Mouse (Mus musculus) heart, postnatal 0 days (tissue): ENCODE data around the gene Ttn. TPM values are rescaled to one million over a fixed set of nuclear protein-coding genes. Genes with fewer than 3 reads are reported as not detected.
A peak's percentile ranks its signal among the peaks of the same experiment; 100 is the strongest.

Experiments used
- ATAC-seq: fragments of 200-750 bp; cut with Nextera tagmentation; 2 replicates; pipeline ENCODE4 v1.8.0; 2017; ENCODE audit warnings: low read depth, moderate number of reproducible peaks, moderate library complexity; ENCODE audit not compliant: insufficient read depth
- DNase-seq: peaks from one replicate; pipeline ENCODE4 v3.0.0-alpha.2; 2016; ENCODE audit warnings: low spot score
- H3K27ac ChIP-seq: fragments of 300-500 bp; sonication (generic); 2 replicates; pipeline ENCODE4 v1.5.1; 2014; ENCODE audit warnings: low read depth, mild to moderate bottlenecking
- H3K27me3 ChIP-seq: fragments of 300-500 bp; sonication (generic); 2 replicates; pipeline ENCODE4 v1.6.1; 2014; ENCODE audit warnings: low read length, mixed read lengths; ENCODE audit not compliant: control insufficient read depth, insufficient read depth
- H3K36me3 ChIP-seq: fragments of 300-500 bp; sonication (generic); replicated peaks from 2 replicates; pipeline ENCODE4 v1.6.1; 2014; ENCODE audit warnings: low read length, mixed read lengths; ENCODE audit not compliant: control insufficient read depth, insufficient read depth
- H3K4me1 ChIP-seq: fragments of 300-500 bp; sonication (generic); 2 replicates; pipeline ENCODE4 v1.6.1; 2014; ENCODE audit warnings: antibody characterized with exemption; ENCODE audit not compliant: control insufficient read depth, insufficient read depth
- H3K4me2 ChIP-seq: fragments of 300-500 bp; sonication (generic); 2 replicates; pipeline ENCODE4 v1.6.1; 2014; ENCODE audit warnings: low read depth, mild to moderate bottlenecking, low read length, moderate library complexity
- H3K4me3 ChIP-seq: fragments of 300-500 bp; sonication (generic); 2 replicates; pipeline ENCODE4 v1.5.1; 2014; ENCODE audit warnings: low read depth, low read length
- H3K9ac ChIP-seq: fragments of 300-500 bp; sonication (generic); replicated peaks from 2 replicates; pipeline ENCODE4 v1.6.1; 2014; ENCODE audit warnings: low read depth, low read length, mixed read lengths
- H3K9me3 ChIP-seq: fragments of 300-500 bp; sonication (generic); replicated peaks from 2 replicates; pipeline ENCODE4 v1.6.1; 2016; ENCODE audit warnings: low read length; ENCODE audit not compliant: control insufficient read depth
- CTCF ChIP-seq: IDR thresholded peaks from 2 replicates; pipeline ENCODE4 v1.5.1; 2016; ENCODE audit warnings: antibody characterized with exemption, control low read depth, low read depth
- EP300 ChIP-seq: IDR thresholded peaks from 2 replicates; pipeline ENCODE4 v1.6.1; 2016; ENCODE audit warnings: antibody characterized with exemption, low read depth
- WGBS: fragments of 180-500 bp; shearing (Covaris S2); extraction: QIAGEN DNeasy Blood & Tissue Kit; methylation state at CpG from one replicate; pipeline ENCODE4 v1.1.7; 2014; 5-methylcytosine and 5-hydroxymethylcytosine counted together
- polyA plus RNA-seq: library from polyadenylated mRNA; unstranded; fragments of >200 nt; fragmentation: Nextera tagmentation; extraction: Ambion mirVana; gene quantifications from 2 replicates; pipeline ENCODE4 v1.2.1, GENCODE M21; 2015
- total RNA-seq: library from RNA; depleted of rRNA; stranded (reverse); fragments of >200 nt; gene quantifications from 2 replicates; pipeline ENCODE4 v1.2.3, GENCODE M21; 2014; ENCODE audit warnings: low replicate concordance

Gene Ttn
- total and polyA plus RNA-seq, 2 experiments from 2014 or later, result 700 to 959 TPM

DNA sequence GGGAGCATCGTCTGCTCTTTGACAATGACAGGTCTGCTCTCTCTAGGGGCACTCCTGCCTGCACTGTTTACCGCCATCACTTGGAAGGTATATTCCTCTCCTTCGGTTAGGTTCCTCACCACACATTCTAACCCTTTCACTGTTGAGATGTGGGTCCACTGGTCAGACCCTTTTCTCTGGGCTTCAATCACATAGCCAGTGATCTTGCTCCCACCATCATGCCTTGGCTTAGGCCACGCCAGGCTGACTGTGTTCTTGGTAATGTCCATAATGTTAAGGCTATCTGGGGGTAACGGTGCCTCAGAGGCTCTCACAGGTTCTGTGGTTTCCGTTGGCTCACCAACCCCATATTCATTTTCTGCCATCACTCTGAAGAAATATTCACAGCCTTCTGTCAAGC is 230.4 kb downstream of the Ttn start:
- WGBS, result 82% methylated on average over 6 of the region's 6 CpGs
- TF ChIP-seq EP300 (no peak), CTCF (no peak)
- Histone ChIP-seq H3K27me3 (no peaks in the 10 kb centered on the region), H3K4me2 (no peak overlapping the region), H3K4me1 (no peaks in the 10 kb centered on the region), H3K9ac (no peak overlapping the region), H3K27ac (no peak overlapping the region), H3K36me3 (peaks cover 97% of the 10 kb centered on the region), H3K9me3 (no peaks in the 10 kb centered on the region), H3K4me3 (no peak overlapping the region)
- ATAC-seq (0 out of 2 replicates have a peak, but pooled peaks have one; percentile 7), DNase-seq (no peak)

DNA sequence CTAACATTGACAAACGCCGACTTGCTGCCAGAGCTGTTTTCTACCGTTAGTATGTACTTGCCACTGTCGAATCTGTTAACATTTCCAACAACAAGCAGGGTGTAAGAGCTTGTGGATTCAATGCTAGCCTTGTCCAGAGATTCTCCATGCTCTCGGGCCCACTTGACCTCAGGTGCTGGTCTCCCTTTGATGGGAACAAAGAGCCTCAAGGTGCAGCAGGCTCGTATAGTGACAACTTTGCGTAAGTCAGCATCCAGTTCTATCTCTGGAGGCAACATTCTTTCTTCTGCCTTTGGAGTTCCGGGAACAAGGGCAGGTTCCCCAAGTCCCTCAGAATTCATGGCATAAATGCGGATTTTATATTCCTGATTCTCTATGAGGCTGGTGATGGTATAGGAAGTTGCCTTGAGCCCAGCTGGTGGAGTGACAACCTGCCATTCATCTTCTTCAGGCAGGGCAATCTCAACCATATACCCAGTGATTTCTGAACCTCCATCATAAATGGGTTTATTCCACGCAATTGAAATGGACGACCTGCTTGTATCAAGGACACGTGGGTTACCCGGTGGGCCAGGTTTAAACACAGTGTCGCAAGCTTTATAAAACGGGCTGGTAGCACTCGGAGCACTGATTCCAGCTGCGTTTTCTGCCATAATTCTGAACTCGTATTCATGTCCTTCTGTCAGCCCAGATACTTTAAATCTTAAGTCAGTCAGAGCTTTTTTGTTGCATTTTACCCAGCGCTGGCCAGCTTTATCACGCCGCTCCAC is 232.8 kb downstream of the Ttn start:
- Histone ChIP-seq H3K36me3 (peaks cover 100% of the 10 kb centered on the region), H3K27ac (no peak overlapping the region), H3K9ac (no peak overlapping the region), H3K4me1 (no peaks in the 10 kb centered on the region), H3K9me3 (no peaks in the 10 kb centered on the region), H3K27me3 (no peaks in the 10 kb centered on the region), H3K4me2 (no peak overlapping the region), H3K4me3 (no peak overlapping the region)
- ATAC-seq, result no peak
- WGBS, result 80% methylated on average over 21 of the region's 21 CpGs
- TF ChIP-seq CTCF, result no peak
- no peak for TF ChIP-seq EP300
- DNase-seq, result no peak

DNA sequence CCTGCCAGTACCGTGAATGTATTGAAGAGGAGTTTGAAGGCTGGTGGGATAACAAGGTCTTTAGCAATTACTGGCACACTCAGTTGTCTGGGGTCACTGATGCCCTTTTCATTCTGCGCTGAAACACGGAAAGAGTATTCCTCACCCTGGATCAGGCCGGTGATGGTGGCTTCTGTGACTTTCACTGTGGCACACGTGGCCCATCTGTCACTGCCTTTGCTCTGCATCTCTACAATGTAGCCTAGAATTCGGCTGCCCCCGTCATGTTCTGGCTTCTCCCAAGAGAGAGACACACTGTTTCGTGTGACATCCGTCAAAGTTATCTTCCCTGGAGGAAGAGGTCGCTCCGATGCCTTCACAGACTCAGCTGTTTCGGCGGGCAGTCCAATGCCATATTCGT is 233.7 kb downstream of the Ttn start:
- H3K4me1 ChIP-seq, result no peaks in the 10 kb centered on the region
- TF ChIP-seq CTCF, result no peak
- TF ChIP-seq EP300, result no peak
- H3K27me3 ChIP-seq, result no peaks in the 10 kb centered on the region
- H3K9ac ChIP-seq, result no peak overlapping the region
- no peak overlapping the region for H3K4me2 ChIP-seq
- H3K4me3 ChIP-seq, result no peak overlapping the region
- H3K27ac ChIP-seq, result no peak overlapping the region
- H3K36me3 ChIP-seq, result peaks cover 100% of the 10 kb centered on the region
- WGBS, result 80% methylated on average over 14 of the region's 14 CpGs
- ATAC-seq (no peak), DNase-seq (no peak)
- H3K9me3 ChIP-seq, result no peaks in the 10 kb centered on the region

DNA sequence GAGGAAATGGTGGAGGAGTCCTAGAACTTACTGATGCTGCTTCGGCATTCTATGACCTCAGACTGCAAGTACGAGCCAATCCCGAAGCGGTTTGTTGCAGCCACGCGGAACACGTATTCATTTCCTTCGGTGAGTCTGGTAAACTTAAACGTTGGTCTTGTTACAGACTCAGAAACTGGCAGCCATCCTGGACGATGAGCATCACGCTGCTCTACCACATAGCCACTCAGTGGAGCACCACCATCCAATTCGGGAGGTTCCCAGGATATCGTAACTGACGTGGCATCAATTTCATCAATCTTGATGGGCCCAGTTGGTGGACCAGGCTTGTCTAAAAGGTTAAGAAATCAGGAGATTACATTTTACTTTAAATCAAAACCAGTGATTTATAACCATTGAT is 262.7 kb downstream of the Ttn start:
- H3K4me2 ChIP-seq, result no peak overlapping the region

DNA sequence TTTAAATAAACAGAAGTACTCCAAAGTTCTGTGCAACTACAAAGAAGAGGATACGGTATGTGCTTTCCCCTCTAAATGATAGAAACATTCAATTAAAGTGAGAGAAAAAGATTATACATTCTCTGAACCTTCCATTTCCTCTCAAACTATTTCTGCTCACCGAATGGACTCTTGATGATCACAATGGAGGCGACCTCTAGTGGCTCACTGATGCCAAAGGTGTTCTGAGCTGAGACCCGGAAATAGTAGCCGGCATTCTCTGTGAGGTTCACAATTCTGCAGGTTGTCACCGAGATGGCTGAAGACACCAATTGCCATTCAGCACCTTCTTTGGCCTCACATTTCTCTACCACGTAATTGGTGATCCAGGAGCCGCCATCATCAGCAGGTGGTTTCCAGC is 267.4 kb downstream of the Ttn start:
- no peak overlapping the region for H3K9ac ChIP-seq
- H3K36me3 ChIP-seq, result peaks cover 100% of the 10 kb centered on the region
- H3K27ac ChIP-seq, result no peak overlapping the region
- ATAC-seq (no peak), DNase-seq (no peak)
- TF ChIP-seq CTCF (no peak), EP300 (no peak)
- H3K27me3 ChIP-seq, result no peaks in the 10 kb centered on the region
- H3K9me3 ChIP-seq, result no peaks in the 10 kb centered on the region
- H3K4me3 ChIP-seq, result no peak overlapping the region
- H3K4me1 ChIP-seq, result no peaks in the 10 kb centered on the region
- no peak overlapping the region for H3K4me2 ChIP-seq
- WGBS, result 58% methylated on average over 8 of the region's 8 CpGs

More for the DNA sequence above, 262.7 kb downstream of the Ttn start:
- DNase-seq (no peak), ATAC-seq (no peak)
- Histone ChIP-seq H3K4me1 (no peaks in the 10 kb centered on the region), H3K27ac (no peak overlapping the region), H3K4me3 (no peak overlapping the region), H3K9me3 (no peaks in the 10 kb centered on the region), H3K36me3 (peaks cover 98% of the 10 kb centered on the region), H3K27me3 (no peaks in the 10 kb centered on the region), H3K9ac (no peak overlapping the region)
- 90% methylated on average over 14 of the region's 14 CpGs for WGBS
- TF ChIP-seq EP300 (no peak), CTCF (no peak)

DNA sequence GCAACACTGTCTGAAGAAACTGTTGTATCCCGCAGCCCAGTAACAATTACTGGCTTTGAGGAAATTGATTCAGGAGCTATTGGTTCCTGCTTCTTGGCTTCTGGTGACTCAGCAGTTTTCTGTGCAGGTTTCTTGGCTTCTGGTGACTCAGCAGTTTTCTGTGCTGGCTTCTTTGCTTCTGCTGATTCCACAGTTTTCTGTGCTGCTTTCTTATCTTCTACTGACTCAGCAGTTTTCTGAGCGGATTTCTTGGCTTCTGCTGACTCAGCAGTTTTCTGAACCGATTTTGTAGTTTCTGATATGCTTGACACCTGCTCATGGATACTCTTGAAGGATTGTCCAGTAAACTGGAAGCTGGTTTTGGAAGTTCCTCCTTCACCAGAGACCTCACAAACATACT is 273.8 kb downstream of the Ttn start:
- TF ChIP-seq CTCF, result no peak
- Histone ChIP-seq H3K9me3 (no peaks in the 10 kb centered on the region), H3K4me1 (no peaks in the 10 kb centered on the region), H3K4me3 (no peak overlapping the region), H3K4me2 (no peak overlapping the region), H3K9ac (no peak overlapping the region), H3K27ac (no peak overlapping the region), H3K27me3 (no peaks in the 10 kb centered on the region), H3K36me3 (peaks cover 96% of the 10 kb centered on the region)
- DNase-seq (no peak), ATAC-seq (no peak)
- WGBS, result 65% methylated on average over 3 of the region's 3 CpGs
